Mouse (Mus musculus) lung, adult 2 months (tissue): ENCODE data around the gene Plekhg1. TPM values are rescaled to one million over a fixed set of nuclear protein-coding genes. Genes with fewer than 3 reads are reported as not detected.

Source experiments
- DNase-seq: peaks from one replicate; pipeline ENCODE4 v3.0.0; 2022
- H3K4me1 ChIP-seq: fragments of 200-500 bp; 2 replicates; pipeline ENCODE4 v1.6.1; 2011; ENCODE audit warnings: low read length; ENCODE audit not compliant: control insufficient read depth, insufficient read depth
- H3K4me3 ChIP-seq: fragments of 200-500 bp; replicated peaks from 2 replicates; pipeline ENCODE3; 2011; ENCODE audit warnings: low read depth, mild to moderate bottlenecking, control low read depth, low read length; ENCODE audit errors: extremely low read depth
- CTCF ChIP-seq: fragments of 200-500 bp; IDR thresholded peaks from 2 replicates; pipeline ENCODE4 v1.5.1; 2011; ENCODE audit warnings: mild to moderate bottlenecking, low read length, control low read depth; ENCODE audit not compliant: insufficient read depth
- POLR2A ChIP-seq: fragments of 200-500 bp; IDR thresholded peaks from 2 replicates; pipeline ENCODE4 v1.6.1; 2011; ENCODE audit warnings: low read depth, mild to moderate bottlenecking, control low read depth, low read length, borderline replicate concordance; ENCODE audit errors: extremely low read depth
- WGBS: fragments of 180-500 bp; shearing (Covaris S2); methylation state at CpG from one replicate; pipeline ENCODE4 v1.1.7; 2018; 5-methylcytosine and 5-hydroxymethylcytosine counted together
- polyA plus RNA-seq: library from polyadenylated mRNA; depleted of rRNA; stranded (reverse); fragments of >200 nt; gene quantifications from 2 replicates; pipeline ENCODE4 v1.2.3, GENCODE M21; 2012

Gene Plekhg1
- polyA plus RNA-seq, 1 experiment = 8.6 TPM

DNA sequence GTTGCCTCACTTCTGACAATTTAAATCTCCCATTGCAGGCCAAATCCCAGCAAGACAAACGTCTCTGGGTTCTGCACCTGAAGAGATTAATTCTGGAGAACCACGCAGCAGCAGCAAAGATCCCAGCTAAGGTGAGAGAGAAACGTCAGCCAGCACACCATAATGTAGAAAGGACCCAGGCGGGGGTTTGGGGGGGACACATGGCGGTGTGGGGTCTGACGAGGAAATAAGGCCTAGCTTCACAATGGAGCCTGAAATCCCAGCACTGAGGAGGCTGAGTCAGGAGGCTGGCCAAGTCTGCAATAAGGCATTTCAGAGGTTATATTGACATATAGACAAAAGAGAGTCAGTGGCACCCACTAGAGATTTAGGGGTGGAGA lies 200.4 kb downstream of the Plekhg1 start:
- 84% methylated on average over 6 of the region's 6 CpGs for WGBS
- peaks cover 3% of the 10 kb centered on the region; the same call in 1 of the 2 replicates for H3K4me1 ChIP-seq
- TF ChIP-seq CTCF (no peak), POLR2A (no peak)
- DNase-seq = no peak
- no peak overlapping the region for H3K4me3 ChIP-seq

DNA sequence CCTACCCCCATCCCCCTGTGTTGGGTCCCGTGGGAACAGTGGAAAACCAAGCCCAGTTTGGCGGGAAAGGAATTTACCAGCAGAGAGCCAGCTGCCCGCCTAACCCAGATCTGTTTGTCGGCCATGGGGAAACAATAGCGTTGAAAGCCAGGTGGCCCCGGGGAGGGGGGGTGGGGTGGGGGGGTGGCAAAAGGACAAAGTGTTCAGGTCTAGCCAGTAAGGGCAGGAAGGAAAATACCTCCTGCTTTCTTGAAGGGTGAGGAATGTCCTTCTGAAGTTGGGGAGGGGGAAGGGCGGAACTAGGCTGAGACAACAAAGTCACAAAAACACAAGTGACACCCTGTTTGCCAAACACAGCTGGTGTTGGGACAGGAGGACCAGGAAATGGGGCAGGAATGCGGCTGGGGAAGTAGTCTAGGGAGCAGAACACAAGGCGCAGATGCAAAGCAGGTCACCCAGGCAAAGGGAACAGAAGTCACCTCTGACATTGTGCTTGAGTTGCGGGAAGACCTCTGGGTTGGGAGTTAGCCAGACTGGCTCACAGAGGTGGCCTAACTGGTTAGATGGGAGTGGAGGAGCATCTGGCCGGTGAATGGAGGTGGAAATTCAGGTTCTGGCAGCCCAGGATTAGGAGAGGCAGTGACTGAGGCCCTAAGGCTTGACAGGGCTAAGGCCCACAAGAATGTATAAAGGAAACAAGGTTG lies 201.0 kb downstream of the Plekhg1 start:
- Histone ChIP-seq H3K4me1 (peaks cover 3% of the 10 kb centered on the region; the same call in 1 of the 2 replicates), H3K4me3 (no peak overlapping the region)
- TF ChIP-seq POLR2A (no peak), CTCF (no peak)
- DNase-seq = peak; percentile 45
- 35% methylated on average over 11 of the region's 11 CpGs for WGBS

DNA sequence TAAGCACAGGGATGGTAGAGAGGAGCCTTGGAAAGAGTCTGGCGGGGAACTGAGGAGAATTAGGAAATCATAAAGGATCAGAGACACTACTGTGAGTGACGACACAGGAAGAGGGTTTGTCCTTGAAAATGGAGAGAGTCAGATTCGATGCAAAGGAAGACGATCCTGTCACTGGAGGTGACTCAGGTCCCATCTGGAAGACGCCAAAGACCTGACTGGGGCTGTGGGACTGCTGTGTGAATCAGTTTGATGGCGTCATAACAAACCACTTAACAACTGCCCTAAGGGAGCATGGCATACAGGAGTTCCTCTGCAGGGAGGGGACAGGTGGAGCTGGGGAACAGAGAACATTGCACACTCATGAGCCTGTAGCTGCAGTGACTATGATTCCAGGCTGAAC lies 202.1 kb downstream of the Plekhg1 start:
- Histone ChIP-seq H3K4me1 (peaks cover 3% of the 10 kb centered on the region; the same call in 1 of the 2 replicates), H3K4me3 (no peak overlapping the region)
- TF ChIP-seq CTCF = no peak
- TF ChIP-seq POLR2A = no peak
- no peak for DNase-seq
- 63% methylated on average over 6 of the region's 6 CpGs for WGBS

DNA sequence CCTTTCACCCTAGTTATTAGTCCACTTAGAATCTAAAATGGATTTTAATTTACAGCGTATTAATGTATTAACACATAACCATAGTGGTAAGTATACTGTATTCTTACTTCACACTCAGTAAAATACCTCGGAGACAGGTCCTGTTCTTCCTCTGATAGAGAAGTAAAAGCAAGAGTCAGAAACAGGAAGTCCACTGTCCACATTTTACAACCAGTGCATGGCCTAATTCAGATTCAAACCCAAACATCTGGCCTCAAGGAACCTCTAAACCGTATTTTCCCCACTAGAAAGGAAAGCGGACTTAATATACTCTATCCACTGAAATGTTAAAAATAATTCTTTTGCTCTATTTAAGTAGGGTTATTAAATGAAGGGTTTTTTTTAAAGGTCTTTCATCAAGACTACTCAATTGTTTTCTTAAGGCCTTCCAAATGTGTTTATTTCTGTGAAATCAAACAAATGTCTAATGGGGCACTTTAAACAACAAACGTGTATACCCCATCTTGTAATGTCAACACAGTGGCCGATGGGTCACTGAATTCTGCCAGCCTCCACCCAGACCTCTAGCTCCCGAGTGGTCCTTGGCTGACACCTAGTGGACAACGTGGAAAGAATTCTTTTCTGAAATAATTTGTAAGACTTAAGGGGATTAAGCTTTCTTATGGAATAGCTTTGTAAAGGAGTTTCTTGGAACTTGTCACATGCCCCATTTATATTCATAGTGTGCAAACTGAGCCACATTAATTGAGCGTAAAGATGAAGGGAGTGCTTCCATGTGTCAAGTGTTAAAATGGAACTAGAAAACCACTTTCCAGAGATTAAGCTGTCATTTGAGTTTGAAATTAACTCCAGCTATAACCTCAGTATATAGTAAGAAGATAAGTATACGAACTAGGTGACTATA lies 203.6 kb downstream of the Plekhg1 start:
- Histone ChIP-seq H3K4me1 (peaks cover 3% of the 10 kb centered on the region; the same call in 1 of the 2 replicates), H3K4me3 (no peak overlapping the region)
- WGBS = 28% methylated on average over 10 of the region's 10 CpGs
- DNase-seq = peak; percentile 61
- peak; percentile 89 for TF ChIP-seq CTCF
- no peak for TF ChIP-seq POLR2A

DNA sequence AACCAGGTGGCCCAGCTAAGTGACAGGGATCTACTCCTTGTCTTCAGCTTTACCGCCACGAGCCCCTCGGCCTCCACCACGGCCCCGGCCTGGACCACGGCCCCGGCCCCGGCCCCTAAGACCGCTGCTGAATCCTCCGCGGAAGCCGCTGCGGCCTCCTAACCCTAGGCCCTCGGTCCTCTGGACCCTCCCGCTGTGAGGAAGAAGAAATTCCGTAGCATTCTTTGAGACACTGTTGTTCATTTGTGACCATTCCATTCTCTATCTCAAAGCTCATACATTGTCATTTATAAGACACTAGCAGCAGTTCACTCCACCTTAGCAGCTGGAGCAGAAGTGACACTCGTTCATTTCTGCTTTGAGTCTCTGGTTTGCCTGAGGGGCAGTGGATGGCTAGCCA lies 206.7 kb downstream of the Plekhg1 start:
- Histone ChIP-seq H3K4me3 (no peak overlapping the region), H3K4me1 (no peaks in the 10 kb centered on the region)
- no peak for TF ChIP-seq CTCF
- no peak for TF ChIP-seq POLR2A
- no peak for DNase-seq
- 94% methylated on average over 17 of the region's 17 CpGs for WGBS

GRCm38 (mm10) chr10:3947346-3947745 lies 207.2 kb downstream of the Plekhg1 start:
- H3K4me3 ChIP-seq = no peak overlapping the region
- TF ChIP-seq CTCF (no peak), POLR2A (no peak)
- H3K4me1 ChIP-seq = no peaks in the 10 kb centered on the region
- DNase-seq = no peak
- WGBS = 96% methylated on average over 7 of the region's 7 CpGs

DNA sequence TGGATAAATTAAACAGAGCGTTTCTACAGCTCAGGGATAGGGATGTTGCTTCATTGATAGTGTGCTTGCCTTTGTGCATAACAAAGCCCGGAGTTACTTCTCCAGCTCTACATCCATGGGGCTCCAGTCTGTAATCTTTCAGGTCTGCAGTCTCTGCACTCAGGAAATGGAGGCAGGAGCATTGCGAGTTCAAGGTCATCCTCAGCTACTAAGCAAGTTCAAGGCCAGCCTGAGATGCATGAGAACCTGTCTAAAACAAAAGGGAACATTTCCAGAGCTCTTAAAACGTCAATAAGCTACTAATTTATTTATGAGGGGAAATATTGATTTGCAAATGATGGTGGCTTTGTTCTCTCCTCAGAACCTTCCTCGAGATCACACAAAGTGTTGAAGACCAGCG lies 209.1 kb downstream of the Plekhg1 start:
- no peak overlapping the region for H3K4me3 ChIP-seq
- WGBS = 84% methylated on average over 6 of the region's 6 CpGs
- H3K4me1 ChIP-seq = no peaks in the 10 kb centered on the region
- DNase-seq = no peak
- TF ChIP-seq POLR2A = no peak
- TF ChIP-seq CTCF = no peak

DNA sequence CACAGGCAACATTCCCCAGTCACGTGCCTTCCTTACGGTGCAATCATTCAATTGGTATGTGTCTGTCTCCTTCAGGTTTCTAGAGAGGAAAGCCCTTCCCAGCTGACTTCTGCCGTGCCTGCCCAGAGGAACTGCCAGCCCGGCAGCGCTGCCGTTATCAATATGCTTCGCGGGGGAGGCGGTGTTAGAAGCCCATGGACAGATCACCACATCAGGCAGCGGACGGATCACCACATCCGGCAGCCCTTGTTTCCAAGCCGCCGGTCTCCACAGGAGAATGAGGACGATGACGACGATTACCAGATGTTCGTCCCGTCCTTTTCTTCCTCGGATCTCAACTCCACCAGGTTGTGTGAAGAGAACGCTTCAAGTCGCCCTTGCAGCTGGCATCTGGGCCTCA lies 216.3 kb downstream of the Plekhg1 start:
- DNase-seq = no peak
- 82% methylated on average over 22 of the region's 22 CpGs for WGBS
- no peaks in the 10 kb centered on the region for H3K4me1 ChIP-seq
- no peak for TF ChIP-seq CTCF
- TF ChIP-seq POLR2A = no peak
- no peak overlapping the region for H3K4me3 ChIP-seq

DNA sequence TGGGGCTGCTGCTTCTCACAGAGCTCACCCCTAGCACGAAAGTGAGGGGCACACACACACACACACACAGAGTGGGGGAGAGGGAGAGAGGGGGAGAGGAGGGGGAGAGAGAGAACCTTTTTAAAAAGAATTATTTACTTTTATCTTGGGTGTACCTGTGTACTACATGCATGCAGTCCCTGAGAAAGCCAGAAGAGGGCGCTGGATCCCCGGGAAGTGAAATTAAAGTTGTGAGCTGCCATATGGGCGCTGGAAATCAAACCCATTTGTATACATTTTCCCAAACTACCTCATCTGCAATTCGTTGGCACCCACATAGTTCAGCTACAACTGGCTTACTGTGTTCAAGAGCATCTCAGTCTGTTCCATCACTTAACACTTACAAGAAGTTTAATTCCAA lies 218.4 kb downstream of the Plekhg1 start:
- no peak overlapping the region for H3K4me3 ChIP-seq
- no peak for DNase-seq
- no peak for TF ChIP-seq CTCF
- TF ChIP-seq POLR2A = no peak
- H3K4me1 ChIP-seq = no peaks in the 10 kb centered on the region
- WGBS = 83% methylated on average over 5 of the region's 5 CpGs
